Mouse (Mus musculus): ENCODE data around the gene Cldn10.

The Cldn10 gene

DNA sequence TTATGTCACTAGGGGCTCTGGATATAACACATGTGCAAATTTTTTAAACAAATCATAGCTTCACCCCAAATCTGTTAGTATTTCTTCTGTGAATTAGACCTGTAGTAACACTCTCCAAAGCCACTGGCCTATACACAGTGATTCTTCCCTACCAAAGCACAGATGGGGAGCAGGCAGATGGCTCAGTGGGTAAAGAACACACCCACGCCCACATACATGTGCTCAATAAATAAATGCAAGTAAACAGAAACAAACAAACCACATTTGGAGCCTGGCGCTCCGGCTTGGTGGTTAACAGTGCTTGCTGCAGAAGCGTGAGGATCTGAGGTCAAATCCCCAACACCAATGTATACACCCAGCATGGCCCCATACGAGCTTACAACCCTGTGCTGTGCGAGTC lies 123.8 kb downstream of the Cldn10 start:
- no peak for DNase-seq (ENCODE audit: low spot score)

DNA sequence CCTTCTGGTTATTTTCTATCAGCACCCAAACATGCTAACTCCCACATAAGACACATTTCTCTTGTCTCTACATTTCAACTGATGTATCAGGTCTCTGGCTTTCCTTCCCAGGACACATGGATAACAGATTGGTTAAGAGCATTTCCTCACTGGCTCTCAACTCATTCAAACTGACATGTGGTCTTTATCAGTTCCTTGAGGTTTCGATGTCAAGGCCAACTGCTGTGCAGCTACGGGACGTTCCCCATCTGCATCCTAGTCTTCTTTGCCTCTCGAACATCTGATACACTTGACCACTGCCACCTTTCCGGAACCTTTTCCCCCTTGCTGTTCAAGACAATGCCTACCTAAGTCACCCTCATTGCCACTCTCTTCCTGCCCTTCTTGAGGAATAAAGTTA lies 125.9 kb downstream of the Cldn10 start:
- DNase-seq (ENCODE audit: low spot score), result no peak

DNA sequence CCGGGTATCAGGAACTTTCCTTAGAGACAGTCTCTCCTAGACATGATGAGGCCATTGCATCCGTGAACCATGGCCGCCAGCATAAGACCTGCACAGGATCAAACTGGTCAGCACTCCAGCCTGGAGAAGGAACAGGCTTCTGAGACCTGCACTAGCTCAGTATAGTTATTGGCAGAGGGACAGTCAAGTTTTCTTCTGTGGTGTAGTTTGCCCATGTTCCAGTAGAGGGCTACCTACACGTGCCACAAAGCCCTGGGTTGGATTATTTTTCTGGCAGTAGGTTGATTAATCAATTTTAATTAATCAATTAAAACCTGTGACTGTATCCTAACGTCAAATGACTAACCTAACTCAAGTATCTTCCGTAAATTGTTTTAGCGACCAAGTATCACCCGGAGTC lies 131.3 kb downstream of the Cldn10 start:
- no peak for DNase-seq (ENCODE audit: low spot score)

DNA sequence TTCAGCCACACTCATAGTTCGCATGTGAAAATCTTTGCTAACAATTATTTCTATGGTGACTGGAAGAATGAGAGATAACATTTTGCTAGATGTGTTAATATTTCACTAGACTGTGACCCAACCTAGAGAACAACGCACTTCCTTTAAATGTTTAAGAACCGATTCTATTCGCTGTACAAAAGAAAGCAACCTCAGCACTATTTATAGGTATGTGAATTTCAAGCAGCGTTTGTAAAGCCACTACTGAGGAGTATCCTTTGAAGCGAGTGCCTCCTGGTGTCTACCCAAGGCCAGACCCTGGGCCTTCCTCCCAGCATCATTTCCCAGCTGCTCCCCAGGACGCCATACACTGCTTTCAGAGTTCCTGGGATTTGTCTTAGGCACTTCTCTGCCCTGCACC lies 132.9 kb downstream of the Cldn10 start:
- no peak for DNase-seq (ENCODE audit: low spot score)

DNA sequence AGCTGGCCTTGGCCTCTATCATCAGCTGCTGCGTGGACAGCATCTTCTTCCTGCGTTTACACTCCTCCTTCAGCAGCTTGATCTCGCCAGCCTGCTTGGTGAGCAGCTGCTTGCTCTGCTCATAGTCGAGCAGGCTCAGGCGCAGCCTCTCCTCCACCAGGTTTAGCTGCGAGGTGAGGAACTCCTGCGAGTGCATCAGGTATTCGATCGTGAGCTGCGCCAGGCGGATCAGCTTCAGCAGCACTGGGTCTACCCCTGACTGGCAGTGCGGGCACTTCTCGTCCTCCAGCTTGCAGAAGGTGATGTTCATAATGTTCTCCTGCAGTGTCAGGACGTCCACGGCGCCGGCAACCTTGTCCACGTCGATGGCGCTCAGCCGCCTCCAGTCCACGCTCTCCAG lies 134.5 kb downstream of the Cldn10 start:
- DNase-seq (ENCODE audit: low spot score), result no peak

DNA sequence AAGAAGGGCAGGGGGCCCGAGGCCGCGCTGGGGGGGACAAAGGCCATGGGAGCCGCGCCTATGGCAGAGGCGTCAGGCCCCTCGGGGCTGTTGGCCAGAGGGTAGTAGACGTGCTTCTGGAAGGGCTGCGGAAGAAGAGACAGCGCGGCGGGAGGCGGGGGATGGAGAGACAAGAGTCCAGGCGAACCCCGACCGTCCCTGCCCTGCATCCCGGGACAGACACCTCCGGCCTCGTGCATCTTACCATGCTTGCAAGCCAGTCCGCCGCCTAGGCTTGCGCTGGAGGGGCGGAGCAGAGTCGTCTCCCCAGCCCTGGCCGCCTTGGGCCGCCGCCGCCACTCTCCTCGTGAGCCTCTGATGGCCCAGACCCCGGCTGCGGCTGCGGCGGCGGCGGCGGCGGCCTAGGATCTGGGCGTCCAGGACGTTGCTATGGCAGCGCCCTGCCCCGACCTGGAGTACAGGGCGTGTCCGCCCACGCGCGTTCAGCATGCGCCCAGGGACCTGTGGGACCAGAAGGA lies 135.0 kb downstream of the Cldn10 start:
- no peak for DNase-seq (ENCODE audit: low spot score)

Data from left cerebral cortex, adult 11 months (tissue).